Mouse (Mus musculus): ENCODE measurements around the gene Drd3.
A peak's percentile ranks its signal among the peaks of the same experiment; 100 is the strongest.

Gene Drd3

DNA sequence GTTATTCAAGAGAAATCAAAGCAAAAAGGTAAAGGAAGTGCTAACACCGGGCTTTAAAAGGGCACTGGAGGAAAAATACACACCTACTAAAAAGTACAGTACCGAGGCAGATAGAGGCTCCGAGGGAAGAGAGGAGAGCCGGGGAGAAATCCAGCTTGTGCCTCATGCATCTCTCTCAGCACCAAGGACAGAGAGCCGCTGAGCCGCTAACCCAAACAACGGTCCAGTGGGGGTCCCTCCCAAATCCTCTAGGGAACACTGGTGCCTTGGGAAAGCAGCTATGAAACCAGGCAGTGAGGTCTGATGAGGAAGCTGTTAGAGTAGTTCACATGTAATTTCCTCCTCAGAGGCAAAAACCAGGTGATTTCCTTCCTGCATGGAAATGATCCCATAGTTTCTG lies at the start of gene Drd3:
TSS of gene Drd3 (plus strand) at position 276 of the 400 bp plus-strand sequence.
- no peak for DNase-seq

DNA sequence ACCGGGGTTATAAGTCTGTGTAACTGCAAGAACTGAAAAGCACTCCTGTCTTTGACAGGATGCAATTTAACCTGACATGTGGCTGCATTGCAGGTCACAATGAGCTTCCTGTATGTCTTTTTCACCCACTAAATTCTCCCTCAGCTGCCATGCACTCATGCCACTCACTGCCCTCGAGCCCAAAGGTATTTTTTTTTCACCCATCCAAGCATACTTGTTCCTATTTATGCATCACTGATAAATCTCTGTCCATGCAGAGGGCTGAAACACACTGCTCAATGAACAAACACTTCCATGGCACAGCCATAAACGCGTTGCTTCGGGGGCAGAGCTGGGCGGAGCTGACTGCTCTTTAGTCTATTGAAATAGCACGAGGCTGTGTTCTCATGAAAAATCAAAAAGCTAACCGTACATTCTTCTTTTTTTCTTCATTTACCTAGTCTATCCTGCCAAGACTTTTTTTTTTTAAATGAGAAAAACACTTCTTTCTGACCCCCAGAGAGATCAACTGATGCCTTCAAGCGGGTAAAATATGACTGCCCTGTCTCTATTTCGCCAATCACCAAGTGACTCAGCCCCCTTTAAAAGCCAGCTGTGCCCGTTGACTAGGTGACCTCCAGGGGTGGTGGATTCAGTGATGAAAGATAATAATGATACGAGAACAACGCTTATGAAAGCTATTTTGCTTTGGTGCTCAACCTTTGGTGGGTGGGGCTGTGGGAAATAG lies 45.3 kb upstream of the Drd3 start:
- DNase-seq = no peak

DNA sequence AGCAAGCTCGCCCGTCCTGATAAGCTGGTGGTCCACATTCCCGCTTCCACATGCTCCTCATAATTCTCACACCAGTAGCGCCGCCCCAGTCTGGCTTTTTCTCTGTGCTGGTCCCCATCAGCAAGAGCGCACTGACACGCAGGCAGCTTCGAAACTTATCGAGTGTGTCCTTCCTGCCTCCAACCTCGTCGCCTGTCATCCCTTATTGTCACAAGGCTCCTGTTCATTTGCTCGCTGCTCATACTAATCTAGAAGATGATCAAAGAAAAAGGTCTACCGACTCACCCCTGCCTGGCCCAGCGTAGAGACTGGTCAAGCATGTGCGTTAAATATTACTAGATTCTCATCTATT lies 44.8 kb upstream of the Drd3 start:
- DNase-seq = no peak

DNA sequence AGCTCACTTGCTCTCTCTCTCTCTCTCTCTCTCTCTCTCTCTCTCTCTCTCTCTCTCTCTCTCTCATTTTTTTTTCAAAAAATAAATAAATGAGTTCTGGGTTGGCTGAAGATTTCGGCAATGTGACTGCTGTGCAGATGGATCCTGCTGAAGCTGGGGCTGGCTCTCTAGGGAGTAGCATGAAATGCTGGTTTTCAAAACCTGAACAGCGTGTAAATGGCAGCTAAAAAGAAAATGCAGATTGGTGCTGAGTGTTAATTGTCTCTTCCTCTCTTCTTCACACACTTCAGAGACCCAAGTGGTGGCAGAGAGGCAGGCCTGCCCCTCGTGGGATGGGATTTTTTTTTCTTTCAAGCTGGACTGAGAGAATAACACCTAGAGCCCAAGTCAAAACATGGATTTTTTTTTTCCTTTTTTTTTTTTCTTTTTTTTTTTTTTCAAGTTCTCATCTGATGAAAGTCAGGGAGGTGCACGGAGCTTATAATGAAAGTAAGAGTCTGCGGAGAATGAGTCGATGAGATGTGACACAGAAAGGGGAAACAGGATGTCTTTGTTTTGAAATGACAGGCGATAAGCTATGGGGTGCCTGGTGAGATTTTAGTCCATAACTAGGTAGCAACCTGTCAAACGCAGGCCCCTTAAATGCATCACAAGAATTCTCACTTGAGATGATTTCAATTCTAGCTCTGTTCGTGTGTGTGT lies 44.2 kb upstream of the Drd3 start:
- DNase-seq = no peak

DNA sequence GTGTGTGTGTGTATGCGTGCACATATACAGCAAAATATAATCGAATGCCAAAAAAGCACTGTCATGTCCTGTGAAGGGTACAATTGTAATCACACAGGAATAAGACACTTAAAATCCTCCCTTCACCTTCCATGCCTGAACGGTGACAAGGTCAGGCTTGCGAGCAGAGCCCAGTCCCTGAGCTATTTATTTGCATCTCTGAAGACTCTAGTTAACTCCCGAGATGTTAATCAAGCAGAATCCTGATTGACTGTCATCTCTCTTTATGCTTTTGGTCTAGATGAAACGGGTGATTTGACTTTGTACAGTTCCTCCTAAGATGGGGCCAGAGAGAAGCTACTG lies 43.7 kb upstream of the Drd3 start:
- DNase-seq = no peak

DNA sequence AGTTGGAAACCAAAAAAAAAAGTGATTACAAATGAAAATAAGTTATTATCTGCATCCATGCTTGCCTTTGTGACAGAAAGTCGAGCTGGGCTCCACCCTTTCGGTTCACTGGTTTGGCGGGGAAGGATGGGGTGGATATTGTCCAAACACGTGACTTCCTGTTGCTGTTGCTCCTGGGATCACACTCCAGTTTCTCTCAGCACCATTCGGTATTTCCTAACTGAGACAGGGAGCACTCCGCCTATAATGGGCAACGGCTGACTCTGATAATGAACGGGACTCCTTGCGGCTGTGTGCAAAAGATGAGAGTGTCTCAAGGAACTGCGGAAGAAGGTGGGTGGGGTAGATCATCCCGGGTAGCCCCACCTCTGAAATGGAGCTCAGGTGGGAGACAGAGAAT lies 43.2 kb upstream of the Drd3 start:
- DNase-seq = no peak

DNA sequence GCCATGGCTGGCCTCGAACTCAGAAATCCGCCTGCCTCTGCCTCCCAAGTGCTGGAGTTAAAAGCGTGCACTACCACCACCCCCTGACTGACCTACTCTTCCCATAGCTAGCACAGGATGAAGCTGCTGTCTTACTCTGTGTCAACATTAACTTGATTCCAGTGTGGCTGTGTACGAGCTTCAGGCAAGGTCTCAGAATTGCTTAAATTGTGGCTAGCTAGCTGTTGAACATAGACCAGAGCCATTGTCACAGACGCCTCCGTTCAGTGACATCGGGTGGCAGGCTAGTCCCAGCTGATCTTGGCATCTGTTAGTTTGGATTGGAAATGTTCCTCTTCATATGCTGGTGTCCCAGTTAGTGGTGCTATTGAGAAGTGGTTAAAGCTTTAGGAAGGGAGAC lies 42.5 kb upstream of the Drd3 start:
- DNase-seq = no peak

DNA sequence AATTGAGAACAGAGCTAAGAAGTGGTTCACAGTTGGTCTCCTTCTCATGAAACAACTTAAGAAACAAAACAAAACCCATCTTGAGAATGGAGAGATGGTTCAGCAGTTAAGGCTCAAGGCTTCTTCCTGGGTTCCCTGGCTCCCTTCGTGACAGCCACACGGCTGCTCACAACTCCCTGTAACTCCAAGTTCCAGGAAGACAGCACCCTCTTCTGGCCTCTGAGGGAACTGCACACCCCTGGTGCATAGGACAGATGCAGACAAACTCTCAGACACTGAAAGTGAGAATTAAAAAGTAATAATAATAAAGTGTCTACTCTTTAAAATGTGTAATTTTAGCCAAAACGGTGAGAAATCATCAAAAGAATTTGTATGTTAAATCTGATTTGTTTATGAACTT lies 29.4 kb upstream of the Drd3 start:
- DNase-seq = no peak

DNA sequence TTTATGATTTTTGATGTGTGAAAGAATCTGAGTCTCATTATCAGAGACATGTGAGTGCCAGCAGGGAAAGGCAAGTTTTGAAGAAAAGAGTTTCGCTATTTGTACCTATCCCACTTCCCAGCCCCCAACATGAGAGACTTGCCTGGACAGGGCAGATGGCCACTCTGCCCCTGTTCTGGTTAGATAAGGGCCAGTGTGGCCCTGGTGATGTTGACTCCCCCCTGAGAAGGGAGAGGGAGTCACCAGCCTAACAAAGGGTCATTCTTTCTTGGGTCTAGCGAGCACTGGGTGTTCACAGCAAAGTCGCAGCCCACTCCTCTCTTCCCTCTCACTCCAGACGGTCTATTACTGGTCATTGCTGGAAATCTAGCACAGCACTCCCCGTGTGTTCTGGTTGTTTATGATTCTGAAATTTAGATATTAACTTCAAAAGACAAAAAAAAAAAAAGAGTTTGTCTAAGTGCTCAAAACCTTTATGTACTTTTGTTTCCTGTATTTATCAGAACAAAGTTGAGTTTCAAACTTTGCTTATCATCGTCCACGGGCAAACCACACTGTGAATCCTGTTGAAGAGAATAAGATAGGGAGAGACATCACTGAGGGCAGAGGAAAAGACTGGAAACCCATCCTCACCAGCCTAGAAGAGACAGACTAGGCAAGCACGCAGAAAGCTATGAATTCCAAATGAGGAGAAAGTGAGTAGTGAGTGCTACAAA lies 24.2 kb upstream of the Drd3 start:
- DNase-seq = no peak

DNA sequence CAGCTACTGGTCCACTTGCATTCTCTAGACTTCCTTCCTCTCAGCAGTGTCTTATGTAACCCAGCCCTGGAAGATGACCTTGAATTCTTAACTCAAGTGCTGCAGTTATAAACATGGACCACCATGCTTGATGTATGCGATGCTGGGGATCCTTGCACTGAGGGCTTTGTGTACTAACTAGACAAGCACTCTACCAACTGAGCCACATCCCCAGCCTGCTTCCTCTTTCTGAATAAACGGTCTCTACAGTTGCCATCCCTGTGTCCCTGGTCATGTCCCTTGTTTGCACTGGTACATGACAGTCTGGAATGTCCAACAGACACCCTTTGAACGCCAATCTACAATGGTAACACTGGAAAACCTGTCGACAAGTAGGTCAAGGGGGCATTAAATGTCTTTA lies 23.5 kb upstream of the Drd3 start:
- no peak for DNase-seq

DNA sequence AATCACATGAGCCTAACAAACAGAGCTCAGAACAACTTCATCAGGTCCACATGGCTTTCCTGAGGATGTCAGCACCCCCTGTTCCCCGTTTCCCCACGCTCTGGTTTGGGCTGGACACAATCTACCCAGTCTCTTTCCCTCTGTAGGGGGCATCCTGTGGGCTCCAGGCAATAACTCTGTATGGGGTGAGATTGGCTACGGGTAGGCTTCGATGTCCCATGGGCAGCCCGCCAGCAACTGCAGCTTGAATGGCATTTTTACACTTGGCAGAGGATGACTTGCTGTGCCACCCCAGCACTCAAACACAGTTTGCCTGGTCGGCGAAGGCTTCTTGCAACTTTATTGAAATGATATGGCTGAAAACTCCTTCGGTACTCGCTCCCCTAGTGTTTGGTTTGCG lies 21.3 kb upstream of the Drd3 start:
- DNase-seq = no peak

DNA sequence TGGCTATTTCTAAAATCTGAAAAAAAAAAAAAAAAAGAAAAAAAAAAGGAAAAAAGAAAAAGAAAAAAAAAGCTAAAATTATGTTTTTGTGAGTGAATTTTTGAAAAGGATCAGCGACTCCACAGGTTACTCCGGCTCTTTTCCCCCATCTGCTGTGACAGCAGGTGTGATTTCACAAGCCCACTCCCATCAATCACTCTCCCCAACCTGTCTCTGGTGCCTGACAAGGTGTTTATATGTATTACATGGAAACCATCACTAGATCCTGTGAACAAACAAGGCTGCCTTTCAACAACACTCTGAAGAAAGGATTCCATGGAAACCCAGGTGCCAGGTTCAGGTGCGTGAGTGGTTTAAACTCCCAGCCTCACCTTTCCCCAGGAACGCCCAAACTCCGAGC lies 20.9 kb upstream of the Drd3 start:
- DNase-seq = no peak

DNA sequence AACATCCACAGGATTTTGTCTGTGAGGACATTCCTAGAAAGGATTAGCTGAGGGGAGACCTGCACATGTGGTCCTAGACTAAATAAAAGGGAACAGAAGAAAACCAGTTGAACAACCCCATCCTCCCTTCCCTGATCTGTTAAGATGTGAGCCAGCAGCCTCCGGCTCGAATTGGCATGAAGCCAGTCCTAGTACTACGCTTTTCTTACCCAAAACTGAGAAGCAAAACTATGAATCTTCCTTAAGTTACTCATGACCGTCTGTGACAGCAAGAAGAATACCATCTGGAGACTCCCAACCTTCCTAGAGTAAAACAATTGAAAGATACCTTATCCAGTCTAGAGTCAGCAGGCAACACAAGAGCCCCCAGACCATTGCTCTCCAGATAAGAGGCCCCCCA lies 15.9 kb upstream of the Drd3 start:
- DNase-seq = no peak

DNA sequence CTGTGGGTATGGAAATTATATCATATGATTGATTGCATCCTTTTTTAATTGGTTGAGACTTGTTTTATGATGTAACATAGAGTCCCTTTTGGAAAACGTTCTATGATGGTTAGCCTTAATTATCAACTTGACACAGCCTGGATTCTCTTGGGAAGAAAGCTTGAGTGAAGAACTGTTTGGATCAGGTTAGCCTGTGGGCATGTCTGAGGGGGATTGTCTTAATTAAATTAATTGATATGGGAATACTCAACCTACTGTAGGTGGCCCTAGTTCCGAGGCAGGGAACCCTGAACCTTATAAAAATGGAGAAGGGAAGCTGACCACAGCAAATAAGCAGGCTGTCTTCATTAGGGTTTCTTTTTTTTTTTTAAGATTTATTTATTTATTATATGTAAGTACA lies 12.9 kb upstream of the Drd3 start:
- DNase-seq = no peak

DNA sequence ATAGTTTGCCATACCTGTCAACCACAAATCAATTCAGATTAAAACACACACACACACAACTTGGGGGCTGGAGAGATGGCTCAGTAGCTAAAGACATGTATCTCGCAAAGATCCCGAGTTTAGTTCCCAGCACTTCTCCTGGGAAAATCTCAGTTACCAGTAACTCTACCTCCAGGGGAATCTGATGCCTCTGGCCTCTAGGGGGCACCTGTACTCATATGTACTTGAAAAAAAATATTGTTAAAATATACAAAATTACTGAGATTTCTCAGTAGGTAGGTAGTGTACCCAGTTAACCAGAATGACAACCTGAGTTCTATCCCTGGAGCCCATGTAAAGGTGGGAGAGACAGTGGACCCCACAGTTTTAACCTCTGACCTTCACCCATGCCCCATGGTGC lies 5.4 kb upstream of the Drd3 start:
- DNase-seq = no peak

DNA sequence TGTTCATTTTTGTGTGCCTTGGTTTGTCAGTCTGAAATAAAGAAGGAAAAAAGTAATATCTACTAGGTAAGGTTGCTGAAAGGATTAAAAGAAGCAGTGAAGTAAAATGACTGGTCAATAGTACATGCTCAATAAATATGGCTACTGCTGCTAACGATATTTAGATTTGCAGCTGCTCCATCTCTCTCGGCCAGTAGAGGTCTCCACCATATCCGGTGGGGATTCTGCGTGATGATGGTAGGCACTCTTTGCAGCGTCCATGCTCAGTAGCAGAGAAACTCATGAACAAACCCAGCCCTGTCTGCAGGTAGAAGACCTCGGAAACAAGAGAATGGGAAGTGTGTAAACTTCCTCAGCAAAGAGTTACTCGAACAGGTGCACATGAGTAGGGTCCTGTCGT lies 926 bp upstream of the Drd3 start:
- no peak for DNase-seq

DNA sequence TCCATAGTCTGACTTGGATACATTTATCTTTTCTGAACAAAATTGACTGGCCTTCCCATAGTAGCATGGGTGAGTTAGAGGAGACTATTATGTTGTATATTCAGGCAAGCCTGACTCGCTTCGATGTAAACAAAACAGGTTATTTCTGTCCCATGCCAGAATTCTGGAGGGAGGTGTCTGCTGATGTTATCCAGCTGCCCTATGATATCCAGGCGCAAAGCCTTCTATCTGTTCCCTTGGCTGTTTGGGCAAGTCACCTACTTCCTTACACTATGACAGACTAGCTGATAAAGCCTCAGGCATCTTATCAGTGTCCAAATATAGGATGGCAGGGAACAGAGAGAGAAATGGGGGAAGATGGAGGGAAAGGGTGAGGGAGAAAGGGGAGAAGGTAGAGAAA lies 18.5 kb downstream of the Drd3 start:
- no peak for DNase-seq

DNA sequence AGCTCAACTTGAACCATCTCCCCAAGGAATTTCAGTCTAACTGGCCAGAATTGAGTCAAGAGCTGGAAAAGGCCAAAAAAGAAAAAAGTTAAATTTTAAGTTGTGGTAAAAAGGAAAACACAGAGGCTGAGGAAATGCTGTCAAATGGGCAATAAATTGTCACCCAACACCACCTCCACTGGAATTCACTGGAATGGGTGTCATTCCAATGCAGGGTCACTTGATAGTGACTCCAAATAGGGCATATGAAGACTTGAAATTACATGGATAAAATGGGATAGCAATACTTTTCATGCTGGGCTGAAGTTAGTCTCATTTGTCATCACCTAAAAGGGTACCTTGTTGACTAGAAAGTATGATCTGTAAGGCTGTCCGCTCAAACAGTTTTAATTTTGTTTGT lies 18.9 kb downstream of the Drd3 start:
- DNase-seq = no peak

DNA sequence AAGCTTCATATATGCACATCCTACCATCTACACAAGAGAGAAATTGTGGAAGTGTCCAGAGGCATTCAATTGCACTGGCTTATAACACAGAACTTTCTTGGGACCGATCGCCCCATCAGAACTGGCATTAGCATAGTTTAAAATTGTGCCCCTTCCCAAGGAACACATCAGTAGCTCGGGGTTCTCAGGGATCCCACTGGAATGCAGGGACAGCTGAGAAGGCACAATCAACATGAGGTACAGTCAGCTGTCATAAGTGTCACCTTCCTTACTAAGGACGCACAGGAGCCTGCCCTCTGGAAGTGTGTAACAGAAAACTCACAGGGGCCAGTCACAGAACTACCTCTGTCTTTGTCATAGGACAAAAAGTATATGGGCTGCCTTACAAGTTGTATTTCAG lies 19.7 kb downstream of the Drd3 start:
- no peak for DNase-seq

DNA sequence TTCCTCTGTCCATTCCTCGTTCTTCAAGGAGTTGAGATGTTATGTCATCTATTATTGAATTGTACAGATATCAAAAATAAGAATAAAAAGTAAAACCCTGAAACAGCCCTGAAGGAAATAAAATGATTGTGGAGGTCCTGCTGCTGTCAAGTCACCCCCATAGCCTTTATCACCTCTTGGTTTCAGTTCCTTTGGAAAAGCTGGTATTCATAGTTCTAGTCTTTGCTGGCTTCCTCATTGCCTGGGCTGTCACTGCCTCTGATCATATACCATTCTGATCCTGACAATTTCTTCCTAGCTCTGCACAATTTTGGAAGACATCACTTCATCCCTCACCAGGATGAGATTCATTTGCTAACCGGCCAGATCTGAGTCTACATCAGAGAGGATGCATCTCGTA lies 23.1 kb downstream of the Drd3 start:
- DNase-seq = no peak

DNA sequence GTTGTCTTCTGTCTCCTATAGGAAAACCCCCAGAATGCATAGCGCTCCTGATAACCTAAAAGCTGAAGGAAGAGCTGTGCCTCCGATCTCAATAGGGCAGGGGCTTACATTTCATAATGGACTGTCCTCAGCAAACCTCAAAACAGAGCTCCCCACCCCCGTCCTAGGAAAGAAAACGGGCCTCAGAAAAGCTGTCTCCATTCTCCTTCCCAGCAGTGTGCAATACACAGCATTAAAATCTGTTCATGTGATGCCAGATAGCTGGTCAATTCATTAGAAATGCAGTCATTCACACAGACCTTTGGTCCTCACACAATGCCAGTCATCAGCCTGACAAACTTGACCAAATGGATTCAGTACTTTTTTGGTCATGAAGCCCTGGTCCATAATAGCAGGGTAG lies 45.7 kb downstream of the Drd3 start:
- no peak for DNase-seq

DNA sequence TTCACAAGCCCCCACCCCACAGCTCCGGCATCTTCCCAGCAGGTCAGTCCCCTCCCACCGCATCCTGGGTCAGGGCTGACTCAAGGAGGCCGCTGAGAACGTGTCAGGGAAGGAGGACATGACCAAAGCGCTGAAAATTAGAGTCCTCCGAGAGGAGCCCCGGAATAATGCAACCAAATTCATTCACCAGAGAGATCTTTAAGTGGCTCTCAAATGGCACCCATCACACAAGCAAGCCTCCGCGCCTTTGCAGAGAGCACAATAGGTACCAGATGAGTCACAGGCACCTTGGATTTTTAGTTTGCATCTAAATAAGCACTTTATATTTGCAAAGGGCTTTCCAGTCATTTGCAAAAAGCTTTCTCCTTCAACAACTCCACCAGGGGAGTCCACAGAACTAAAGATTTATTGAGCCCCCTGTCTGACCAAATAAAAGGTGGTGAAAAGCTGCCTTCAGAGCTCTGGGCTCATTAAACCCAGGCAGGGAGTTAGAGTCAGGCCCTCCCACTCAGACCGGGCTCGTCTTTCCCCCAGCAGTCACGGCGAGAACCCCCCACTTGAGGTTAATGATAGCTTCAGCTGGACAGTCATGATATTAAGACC lies 46.4 kb downstream of the Drd3 start:
- no peak for DNase-seq

DNA sequence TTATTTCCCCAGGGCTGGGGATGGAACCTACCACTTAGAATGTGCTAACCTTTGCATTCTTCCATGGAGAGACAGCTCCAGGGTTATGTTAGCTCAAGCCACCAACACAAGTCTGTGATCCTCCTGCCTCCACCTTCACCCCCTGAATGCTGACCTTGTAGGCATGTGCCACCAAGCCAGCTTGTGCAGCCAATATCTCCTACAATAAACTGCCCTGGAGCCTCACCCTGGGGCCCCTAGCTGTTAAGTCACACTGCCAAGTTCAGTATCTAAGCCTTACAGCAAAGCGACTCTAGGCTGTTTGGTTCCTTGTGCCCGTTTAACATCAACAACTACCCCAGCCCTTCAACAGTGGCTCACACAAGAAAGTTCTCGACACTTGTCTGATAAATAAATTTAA lies 47.3 kb downstream of the Drd3 start:
- DNase-seq = no peak

DNA sequence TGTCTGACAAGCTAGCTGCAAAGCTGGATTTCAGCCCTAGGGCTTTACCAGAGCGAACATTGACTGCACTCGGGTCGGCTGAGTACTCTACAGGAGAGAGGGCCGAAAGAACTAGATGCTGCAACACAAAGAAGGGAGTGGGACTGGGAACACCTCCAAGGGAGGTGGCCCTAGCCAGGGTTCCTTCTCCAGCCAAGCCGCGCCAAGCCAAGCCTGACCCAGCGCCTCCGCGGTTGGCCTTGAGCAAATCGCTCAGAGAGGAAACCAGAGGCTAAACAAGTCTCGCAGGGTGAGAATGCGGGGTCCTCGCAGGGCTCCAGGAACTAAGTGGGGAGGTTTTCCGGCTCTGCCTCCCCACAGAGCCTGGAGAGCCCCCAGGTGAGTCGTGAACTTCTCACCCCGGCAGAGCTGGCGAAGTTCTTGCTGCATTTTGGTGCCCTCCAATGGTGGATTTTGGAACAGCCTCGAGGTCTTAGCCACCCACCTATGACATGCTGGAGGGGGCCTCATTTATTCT lies 48.0 kb downstream of the Drd3 start:
- DNase-seq = peak; percentile 41
